Mouse (Mus musculus): Measurements from ENCODE around the gene Zfand3. TPM values are rescaled to one million over a fixed set of nuclear protein-coding genes. Genes with fewer than 3 reads are reported as not detected.

Gene Zfand3
- polyA plus RNA-seq, 1 experiment = 69.3 TPM

DNA sequence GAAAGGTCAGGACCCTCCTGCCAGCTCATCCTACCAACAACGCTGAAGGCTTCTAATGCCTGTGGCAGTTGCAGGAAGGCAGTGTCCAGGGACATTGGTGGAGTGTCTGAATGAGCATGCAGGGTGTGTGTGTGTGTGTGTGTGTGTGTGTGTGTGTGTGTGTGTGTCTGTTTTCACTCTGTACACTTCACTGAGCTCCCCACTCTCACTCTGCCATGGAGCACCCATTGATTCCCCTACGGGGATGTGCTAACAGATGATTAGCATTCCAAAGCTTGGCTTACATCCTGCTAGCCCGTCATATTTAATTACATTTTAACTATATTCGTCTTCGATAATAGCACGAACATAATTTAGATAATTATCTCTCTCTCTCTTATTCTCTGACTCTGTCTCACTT lies 232.1 kb downstream of the Zfand3 start:
- H3K9me3 ChIP-seq (replicated peaks; ENCODE audit: control insufficient read depth, insufficient read depth, low read length, poor library complexity, severe bottlenecking) = no peaks in the 10 kb centered on the region
- H3K4me3 ChIP-seq (ENCODE audit: low read depth, low read length) = no peak overlapping the region
- H3K27ac ChIP-seq (ENCODE audit: insufficient read depth, low read length) = no peak overlapping the region
- H3K27me3 ChIP-seq (ENCODE audit: control insufficient read depth, insufficient read depth, low read length, poor library complexity, severe bottlenecking) = no peaks in the 10 kb centered on the region
- TF ChIP-seq POLR2A (IDR thresholded peaks at IDR 0.05; ENCODE audit: insufficient read depth, low read length) (no peak), CTCF (IDR thresholded peaks at IDR 0.05; ENCODE audit: low read depth, low read length) (no peak), EP300 (IDR thresholded peaks at IDR 0.05; ENCODE audit: insufficient read depth, low read depth, low read length) (no peak)
- H3K4me1 ChIP-seq (ENCODE audit: control insufficient read depth, insufficient read depth, low read length) = no peaks in the 10 kb centered on the region
- H3K36me3 ChIP-seq (ENCODE audit: control insufficient read depth, insufficient read depth, low read length, poor library complexity, severe bottlenecking) = no peaks in the 10 kb centered on the region
- H3K9ac ChIP-seq (ENCODE audit: low read depth, poor library complexity, severe bottlenecking) = no peak overlapping the region

DNA sequence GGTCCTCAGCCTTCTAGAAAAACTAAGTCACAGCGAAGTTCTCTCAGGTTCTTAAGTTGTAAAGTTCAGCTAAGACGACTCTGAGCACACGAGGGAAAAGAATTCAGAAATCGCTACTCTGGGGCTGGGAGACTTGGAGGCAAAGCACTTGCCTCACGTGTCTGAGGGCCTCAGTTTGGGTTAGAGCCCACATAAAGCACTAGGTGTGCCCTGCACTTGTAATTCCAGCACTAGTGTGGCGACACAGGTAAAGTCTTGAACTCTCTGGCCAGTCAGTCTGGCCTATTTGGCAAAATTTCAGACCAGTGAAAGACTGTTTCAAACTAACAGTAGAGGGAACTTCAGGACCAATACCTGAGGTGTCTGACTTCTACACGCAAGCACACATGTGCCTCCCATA lies 233.1 kb downstream of the Zfand3 start:
- no peaks in the 10 kb centered on the region for H3K36me3 ChIP-seq (ENCODE audit: control insufficient read depth, insufficient read depth, low read length, poor library complexity, severe bottlenecking)
- no peaks in the 10 kb centered on the region for H3K9me3 ChIP-seq (replicated peaks; ENCODE audit: control insufficient read depth, insufficient read depth, low read length, poor library complexity, severe bottlenecking)
- H3K4me1 ChIP-seq (ENCODE audit: control insufficient read depth, insufficient read depth, low read length) = no peaks in the 10 kb centered on the region
- no peak for TF ChIP-seq POLR2A (IDR thresholded peaks at IDR 0.05; ENCODE audit: insufficient read depth, low read length)
- no peak for TF ChIP-seq CTCF (IDR thresholded peaks at IDR 0.05; ENCODE audit: low read depth, low read length)
- TF ChIP-seq EP300 (IDR thresholded peaks at IDR 0.05; ENCODE audit: insufficient read depth, low read depth, low read length) = no peak
- no peak overlapping the region for H3K9ac ChIP-seq (ENCODE audit: low read depth, poor library complexity, severe bottlenecking)
- no peak overlapping the region for H3K4me3 ChIP-seq (ENCODE audit: low read depth, low read length)
- no peaks in the 10 kb centered on the region for H3K27me3 ChIP-seq (ENCODE audit: control insufficient read depth, insufficient read depth, low read length, poor library complexity, severe bottlenecking)
- no peak overlapping the region for H3K27ac ChIP-seq (ENCODE audit: insufficient read depth, low read length)

- H3K9me3 ChIP-seq (replicated peaks; ENCODE audit: control insufficient read depth, insufficient read depth, low read length, poor library complexity, severe bottlenecking) = no peaks in the 10 kb centered on the region
- no peaks in the 10 kb centered on the region for H3K36me3 ChIP-seq (ENCODE audit: control insufficient read depth, insufficient read depth, low read length, poor library complexity, severe bottlenecking)
- H3K9ac ChIP-seq (ENCODE audit: low read depth, poor library complexity, severe bottlenecking) = no peak overlapping the region
- TF ChIP-seq CTCF (IDR thresholded peaks at IDR 0.05; ENCODE audit: low read depth, low read length) (no peak), EP300 (IDR thresholded peaks at IDR 0.05; ENCODE audit: insufficient read depth, low read depth, low read length) (no peak), POLR2A (IDR thresholded peaks at IDR 0.05; ENCODE audit: insufficient read depth, low read length) (no peak)
- no peak overlapping the region for H3K27ac ChIP-seq (ENCODE audit: insufficient read depth, low read length)
- H3K4me3 ChIP-seq (ENCODE audit: low read depth, low read length) = no peak overlapping the region
- H3K4me1 ChIP-seq (ENCODE audit: control insufficient read depth, insufficient read depth, low read length) = no peaks in the 10 kb centered on the region
- H3K27me3 ChIP-seq (ENCODE audit: control insufficient read depth, insufficient read depth, low read length, poor library complexity, severe bottlenecking) = no peaks in the 10 kb centered on the region
Observed at GRCm38 (mm10) chr17:30239458-30239857, 234.9 kb downstream of the Zfand3 start.

- Histone ChIP-seq H3K27ac (ENCODE audit: insufficient read depth, low read length) (no peak overlapping the region), H3K9me3 (replicated peaks; ENCODE audit: control insufficient read depth, insufficient read depth, low read length, poor library complexity, severe bottlenecking) (no peaks in the 10 kb centered on the region), H3K4me3 (ENCODE audit: low read depth, low read length) (no peak overlapping the region), H3K9ac (ENCODE audit: low read depth, poor library complexity, severe bottlenecking) (no peak overlapping the region), H3K4me1 (ENCODE audit: control insufficient read depth, insufficient read depth, low read length) (no peaks in the 10 kb centered on the region), H3K27me3 (ENCODE audit: control insufficient read depth, insufficient read depth, low read length, poor library complexity, severe bottlenecking) (no peaks in the 10 kb centered on the region), H3K36me3 (ENCODE audit: control insufficient read depth, insufficient read depth, low read length, poor library complexity, severe bottlenecking) (no peaks in the 10 kb centered on the region)
- no peak for TF ChIP-seq POLR2A (IDR thresholded peaks at IDR 0.05; ENCODE audit: insufficient read depth, low read length)
- no peak for TF ChIP-seq EP300 (IDR thresholded peaks at IDR 0.05; ENCODE audit: insufficient read depth, low read depth, low read length)
- TF ChIP-seq CTCF (IDR thresholded peaks at IDR 0.05; ENCODE audit: low read depth, low read length) = no peak
Observed at GRCm38 (mm10) chr17:30240659-30241058, 236.1 kb downstream of the Zfand3 start.

DNA sequence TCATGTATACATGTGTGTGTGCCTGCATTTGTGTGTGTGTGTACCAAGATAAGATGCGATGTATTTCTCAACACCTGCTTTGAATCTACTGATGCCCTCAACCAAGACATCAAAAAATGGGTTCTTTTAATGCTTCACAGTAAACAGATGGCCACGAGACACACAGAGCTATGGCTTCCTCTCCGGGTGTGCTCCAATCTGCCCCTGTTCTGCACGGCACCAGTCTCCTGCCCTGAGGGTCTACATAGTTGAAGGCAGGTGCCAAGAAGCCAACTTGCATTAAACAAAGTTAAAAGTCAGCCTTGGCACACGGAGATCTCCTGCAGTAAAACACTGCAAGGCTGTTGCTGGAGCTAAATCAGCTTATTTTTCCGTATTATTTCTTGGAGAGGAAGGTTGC lies 236.5 kb downstream of the Zfand3 start:
- H3K27ac ChIP-seq (ENCODE audit: insufficient read depth, low read length) = no peak overlapping the region
- H3K27me3 ChIP-seq (ENCODE audit: control insufficient read depth, insufficient read depth, low read length, poor library complexity, severe bottlenecking) = no peaks in the 10 kb centered on the region
- H3K9me3 ChIP-seq (replicated peaks; ENCODE audit: control insufficient read depth, insufficient read depth, low read length, poor library complexity, severe bottlenecking) = no peaks in the 10 kb centered on the region
- H3K9ac ChIP-seq (ENCODE audit: low read depth, poor library complexity, severe bottlenecking) = no peak overlapping the region
- no peak for TF ChIP-seq POLR2A (IDR thresholded peaks at IDR 0.05; ENCODE audit: insufficient read depth, low read length)
- TF ChIP-seq EP300 (IDR thresholded peaks at IDR 0.05; ENCODE audit: insufficient read depth, low read depth, low read length) = no peak
- TF ChIP-seq CTCF (IDR thresholded peaks at IDR 0.05; ENCODE audit: low read depth, low read length) = no peak
- no peak overlapping the region for H3K4me3 ChIP-seq (ENCODE audit: low read depth, low read length)
- no peaks in the 10 kb centered on the region for H3K36me3 ChIP-seq (ENCODE audit: control insufficient read depth, insufficient read depth, low read length, poor library complexity, severe bottlenecking)
- H3K4me1 ChIP-seq (ENCODE audit: control insufficient read depth, insufficient read depth, low read length) = no peaks in the 10 kb centered on the region

- Histone ChIP-seq H3K27ac (ENCODE audit: insufficient read depth, low read length) (no peak overlapping the region), H3K4me1 (ENCODE audit: control insufficient read depth, insufficient read depth, low read length) (no peaks in the 10 kb centered on the region), H3K4me3 (ENCODE audit: low read depth, low read length) (no peak overlapping the region), H3K9ac (ENCODE audit: low read depth, poor library complexity, severe bottlenecking) (no peak overlapping the region), H3K9me3 (replicated peaks; ENCODE audit: control insufficient read depth, insufficient read depth, low read length, poor library complexity, severe bottlenecking) (no peaks in the 10 kb centered on the region), H3K27me3 (ENCODE audit: control insufficient read depth, insufficient read depth, low read length, poor library complexity, severe bottlenecking) (no peaks in the 10 kb centered on the region), H3K36me3 (ENCODE audit: control insufficient read depth, insufficient read depth, low read length, poor library complexity, severe bottlenecking) (no peaks in the 10 kb centered on the region)
- no peak for TF ChIP-seq POLR2A (IDR thresholded peaks at IDR 0.05; ENCODE audit: insufficient read depth, low read length)
- no peak for TF ChIP-seq CTCF (IDR thresholded peaks at IDR 0.05; ENCODE audit: low read depth, low read length)
- no peak for TF ChIP-seq EP300 (IDR thresholded peaks at IDR 0.05; ENCODE audit: insufficient read depth, low read depth, low read length)
Observed at GRCm38 (mm10) chr17:30241720-30242322, 237.3 kb downstream of the Zfand3 start.

Measured in ES-Bruce4 (cell line).